Mouse (Mus musculus) adrenal gland, postnatal 36 days (tissue): Measurements from ENCODE around the gene Ccdc71. TPM values are rescaled to one million over a fixed set of nuclear protein-coding genes. Genes with fewer than 3 reads are reported as not detected.

Experiments used
- DNase-seq, 2 experiments: peaks; one replicate each; pipeline ENCODE4 v3.0.0; 2021; ENCODE audit warnings: mixed read lengths in 1 of 2
- long read RNA-seq, 2 experiments: library from polyadenylated mRNA; stranded (forward); transcript quantifications; one replicate each; pipeline ENCODE4 v2.0.0; 2021; ENCODE audit warnings: borderline sequencing depth in 2 of 2
- total RNA-seq, 2 experiments: library from RNA; stranded (reverse); gene quantifications; 2 replicates each; pipeline ENCODE4 v1.2.3; 2021

Ccdc71 gene
- total RNA-seq = 10 to 100 TPM; 37.1 to 48.1 TPM
- long read RNA-seq, experiment 1, transcript Ccdc71-201 (2 exons, 3,092 nt) = major isoform, 17 of 29 reads
- long read RNA-seq, experiment 1, partial matches to known transcripts = 9 of 29 reads
- long read RNA-seq, experiment 1, other reads (novel, unspliced or antisense) = 0 of 29 reads
- long read RNA-seq, experiment 2, transcript Ccdc71-201 (2 exons, 3,092 nt) = major isoform, 16 of 18 reads
- long read RNA-seq, experiment 2, partial matches to known transcripts = 0 of 18 reads
- long read RNA-seq, experiment 2, other reads (novel, unspliced or antisense) = 2 of 18 reads

GRCm38 (mm10) chr9:108460319-108461178 is at the start of gene Ccdc71:
Ccdc71 (plus strand) TSS chr9:108460527.
- DNase-seq = peak; percentile 86 to 93

GRCm38 (mm10) chr9:108411381-108411942 is 48.9 kb upstream of the Ccdc71 start:
- DNase-seq = no peak

GRCm38 (mm10) chr9:108412221-108412620 is 48.1 kb upstream of the Ccdc71 start:
- DNase-seq = peak; percentile 24 to 67

- DNase-seq = no peak
Observed at GRCm38 (mm10) chr9:108428384-108428783, 31.9 kb upstream of the Ccdc71 start, which contains the start of gene Ccdc36. Ccdc36 (minus strand) TSS chr9:108428484.

- peak in 1 of 2 experiments; percentile 26 for DNase-seq
Observed at GRCm38 (mm10) chr9:108431431-108432067, 28.8 kb upstream of the Ccdc71 start.

- DNase-seq = no peak
Observed at GRCm38 (mm10) chr9:108436182-108436581, 24.1 kb upstream of the Ccdc71 start, which contains the start of gene BC048562. BC048562 (plus strand) TSS chr9:108436482.

GRCm38 (mm10) chr9:108439176-108439575 is 21.2 kb upstream of the Ccdc71 start:
- DNase-seq = no peak

- DNase-seq = no peak
Observed at GRCm38 (mm10) chr9:108440485-108440884, 19.8 kb upstream of the Ccdc71 start.

- DNase-seq = no peak
Observed at GRCm38 (mm10) chr9:108441236-108441919, 18.9 kb upstream of the Ccdc71 start.

GRCm38 (mm10) chr9:108445125-108445524 is 15.2 kb upstream of the Ccdc71 start:
- DNase-seq = no peak

GRCm38 (mm10) chr9:108449860-108450259 is 10.5 kb upstream of the Ccdc71 start:
- DNase-seq = peak; percentile 44 to 52

- peak in 1 of 2 experiments; percentile 42 for DNase-seq
Observed at GRCm38 (mm10) chr9:108450292-108451169, 9.8 kb upstream of the Ccdc71 start.

- no peak for DNase-seq
Observed at GRCm38 (mm10) chr9:108451170-108451493, 9.2 kb upstream of the Ccdc71 start.

GRCm38 (mm10) chr9:108451519-108452160 is 8.7 kb upstream of the Ccdc71 start:
- DNase-seq = no peak

GRCm38 (mm10) chr9:108452291-108452906 is 7.9 kb upstream of the Ccdc71 start:
- DNase-seq = peak; percentile 91 to 93

GRCm38 (mm10) chr9:108452911-108453310 is 7.4 kb upstream of the Ccdc71 start:
- DNase-seq = no peak

- no peak for DNase-seq
Observed at GRCm38 (mm10) chr9:108453458-108453857, 6.9 kb upstream of the Ccdc71 start.

- no peak for DNase-seq
Observed at GRCm38 (mm10) chr9:108454429-108454828, 5.9 kb upstream of the Ccdc71 start.

GRCm38 (mm10) chr9:108455747-108456571 is 4.4 kb upstream of the Ccdc71 start:
- DNase-seq = no peak
